Mouse (Mus musculus) cortical plate, adult 2 months (tissue): ENCODE measurements around the gene Dgke.

Experiments
- CTCF ChIP-seq: fragments of 200-500 bp; IDR thresholded peaks from 2 replicates; pipeline ENCODE4 v1.5.1; 2011; ENCODE audit warnings: mild to moderate bottlenecking, control low read depth, low read length; ENCODE audit not compliant: insufficient read depth; ENCODE audit errors: extremely low read depth
- POLR2A ChIP-seq: fragments of 200-500 bp; IDR thresholded peaks from 2 replicates; pipeline ENCODE4 v1.6.1; 2011; ENCODE audit warnings: mild to moderate bottlenecking, low read length, control low read depth; ENCODE audit not compliant: insufficient read depth; ENCODE audit errors: extremely low read depth

GRCm38 (mm10) chr11:89065297-89065696 lies 1.4 kb downstream of the Dgke start:
- TF ChIP-seq CTCF (no peak), POLR2A (no peak)
